Mouse (Mus musculus) hindbrain, embryonic 14.5 days (tissue): ENCODE measurements around the gene Apom. TPM values are rescaled to one million over a fixed set of nuclear protein-coding genes. Genes with fewer than 3 reads are reported as not detected.

Source experiments
- ATAC-seq: fragments of 200-750 bp; cut with Nextera tagmentation; 2 replicates; pipeline ENCODE4 v1.8.0; 2017; ENCODE audit warnings: moderate number of reproducible peaks, mild to moderate bottlenecking, moderate TSS enrichment, moderate library complexity; ENCODE audit not compliant: low FRiP score
- DNase-seq: peaks from one replicate; pipeline ENCODE4 v3.0.0-alpha.2; 2015; ENCODE audit warnings: low spot score
- H3K27ac ChIP-seq: fragments of 300-500 bp; sonication (generic); 2 replicates; pipeline ENCODE4 v1.5.1; 2014; ENCODE audit warnings: mild to moderate bottlenecking, moderate library complexity
- H3K27me3 ChIP-seq: fragments of 300-500 bp; sonication (generic); 2 replicates; pipeline ENCODE4 v1.6.1; 2014; ENCODE audit warnings: mild to moderate bottlenecking, low read length, mixed read lengths; ENCODE audit not compliant: control insufficient read depth, insufficient read depth
- H3K36me3 ChIP-seq: fragments of 300-500 bp; sonication (generic); replicated peaks from 2 replicates; pipeline ENCODE4 v1.6.1; 2014; ENCODE audit not compliant: control insufficient read depth, insufficient read depth
- H3K4me1 ChIP-seq: fragments of 300-500 bp; sonication (generic); replicated peaks from 2 replicates; pipeline ENCODE4 v1.6.1; 2014; ENCODE audit warnings: antibody characterized with exemption, low read length, mixed read lengths; ENCODE audit not compliant: control insufficient read depth, insufficient read depth
- H3K4me2 ChIP-seq: fragments of 300-500 bp; sonication (generic); replicated peaks from 2 replicates; pipeline ENCODE4 v1.6.1; 2014; ENCODE audit warnings: mild to moderate bottlenecking, moderate library complexity
- H3K4me3 ChIP-seq: fragments of 300-500 bp; sonication (generic); replicated peaks from 2 replicates; pipeline ENCODE4 v1.5.1; 2014; ENCODE audit warnings: mild to moderate bottlenecking, low read length
- H3K9ac ChIP-seq: fragments of 300-500 bp; sonication (generic); 2 replicates; pipeline ENCODE4 v1.6.1; 2014
- H3K9me3 ChIP-seq: fragments of 300-500 bp; sonication (generic); 2 replicates; pipeline ENCODE4 v1.6.1; 2016; ENCODE audit warnings: low read length; ENCODE audit not compliant: control insufficient read depth
- WGBS: fragments of 180-500 bp; shearing (Covaris S2); extraction: QIAGEN DNeasy Blood & Tissue Kit; methylation state at CpG from one replicate; pipeline ENCODE4 v1.1.7; 2014; 5-methylcytosine and 5-hydroxymethylcytosine counted together
- polyA plus RNA-seq: library from polyadenylated mRNA; unstranded; fragments of >200 nt; fragmentation: Nextera tagmentation; extraction: Ambion mirVana; gene quantifications from 2 replicates; pipeline ENCODE4 v1.2.1, GENCODE M21; 2014

The Apom gene
- polyA plus RNA-seq, 1 experiment from 2014 or later = 0.39 TPM

- Histone ChIP-seq H3K27ac (no peak within 1 kb of the TSS), H3K36me3 (peaks cover 17% of the 10 kb centered on the region), H3K4me2 (no peak within 1 kb of the TSS), H3K4me1 (no peaks in the 10 kb centered on the region), H3K27me3 (no peaks in the 10 kb centered on the region), H3K9ac (no peak within 1 kb of the TSS), H3K4me3 (no peak within 1 kb of the TSS), H3K9me3 (no peaks in the 10 kb centered on the region)
- ATAC-seq (no peak), DNase-seq (no peak)
- 82% methylated on average over 6 of the region's 6 CpGs for WGBS
These were observed 23.8 kb downstream of the Apom start, which contains the start of gene Ly6g5c for GRCm38 (mm10) chr17:35108097-35108496. Ly6g5c (plus strand) TSS chr17:35108279.

GRCm38 (mm10) chr17:35106522-35106921 lies 25.3 kb downstream of the Apom start:
- WGBS = 65% methylated on average over 3 of the region's 3 CpGs
- peaks cover 33% of the 10 kb centered on the region for H3K36me3 ChIP-seq
- H3K27me3 ChIP-seq = no peaks in the 10 kb centered on the region
- peak overlapping the region; percentile 27 for H3K4me2 ChIP-seq
- no peak overlapping the region for H3K27ac ChIP-seq
- no peaks in the 10 kb centered on the region for H3K4me1 ChIP-seq
- no peaks in the 10 kb centered on the region for H3K9me3 ChIP-seq
- H3K4me3 ChIP-seq = no peak overlapping the region
- no peak overlapping the region for H3K9ac ChIP-seq
- DNase-seq (peak; percentile 39), ATAC-seq (no peak)

GRCm38 (mm10) chr17:35105740-35106389 lies 26.0 kb downstream of the Apom start:
- DNase-seq (peak; percentile 56), ATAC-seq (no peak)
- Histone ChIP-seq H3K4me1 (no peaks in the 10 kb centered on the region), H3K9ac (peak overlapping the region; percentile 45; the same call in 1 of the 2 replicates), H3K4me2 (peak overlapping the region; percentile 27), H3K27ac (no peak overlapping the region), H3K9me3 (no peaks in the 10 kb centered on the region), H3K4me3 (no peak overlapping the region), H3K36me3 (peaks cover 40% of the 10 kb centered on the region), H3K27me3 (no peaks in the 10 kb centered on the region)
- WGBS = 23% methylated on average over 13 of the region's 13 CpGs

GRCm38 (mm10) chr17:35104754-35105153 lies 27.1 kb downstream of the Apom start:
- Histone ChIP-seq H3K9me3 (no peaks in the 10 kb centered on the region), H3K4me1 (no peaks in the 10 kb centered on the region), H3K27me3 (no peaks in the 10 kb centered on the region), H3K4me2 (no peak overlapping the region), H3K27ac (no peak overlapping the region), H3K9ac (no peak overlapping the region), H3K4me3 (no peak overlapping the region), H3K36me3 (peaks cover 51% of the 10 kb centered on the region)
- DNase-seq = no peak
- 69% methylated on average over 6 of the region's 6 CpGs for WGBS
- no peak for ATAC-seq

GRCm38 (mm10) chr17:35104079-35104478 lies 27.8 kb downstream of the Apom start:
- H3K4me1 ChIP-seq = no peaks in the 10 kb centered on the region
- H3K27ac ChIP-seq = no peak overlapping the region
- H3K9me3 ChIP-seq = no peaks in the 10 kb centered on the region
- no peaks in the 10 kb centered on the region for H3K27me3 ChIP-seq
- peaks cover 57% of the 10 kb centered on the region for H3K36me3 ChIP-seq
- no peak overlapping the region for H3K9ac ChIP-seq
- no peak overlapping the region for H3K4me2 ChIP-seq
- DNase-seq (no peak), ATAC-seq (no peak)
- H3K4me3 ChIP-seq = no peak overlapping the region
- 95% methylated on average over 7 of the region's 7 CpGs for WGBS

GRCm38 (mm10) chr17:35103221-35103690 lies 28.6 kb downstream of the Apom start:
- Histone ChIP-seq H3K27me3 (no peaks in the 10 kb centered on the region), H3K4me1 (no peaks in the 10 kb centered on the region), H3K36me3 (peaks cover 66% of the 10 kb centered on the region), H3K9ac (no peak overlapping the region), H3K4me2 (no peak overlapping the region), H3K9me3 (no peaks in the 10 kb centered on the region), H3K4me3 (no peak overlapping the region), H3K27ac (no peak overlapping the region)
- 71% methylated on average over 6 of the region's 6 CpGs for WGBS
- ATAC-seq = no peak
- DNase-seq = no peak

GRCm38 (mm10) chr17:35102299-35102698 lies 29.6 kb downstream of the Apom start:
- ATAC-seq = no peak

GRCm38 (mm10) chr17:35101161-35101560 lies 30.7 kb downstream of the Apom start:
- H3K4me3 ChIP-seq = no peak overlapping the region
- H3K4me2 ChIP-seq = no peak overlapping the region
- DNase-seq (no peak), ATAC-seq (no peak)
- no peaks in the 10 kb centered on the region for H3K4me1 ChIP-seq
- H3K9ac ChIP-seq = no peak overlapping the region
- 86% methylated on average over 11 of the region's 11 CpGs for WGBS
- H3K27me3 ChIP-seq = no peaks in the 10 kb centered on the region
- H3K9me3 ChIP-seq = no peaks in the 10 kb centered on the region
- H3K27ac ChIP-seq = no peak overlapping the region
- H3K36me3 ChIP-seq = peaks cover 87% of the 10 kb centered on the region

More at GRCm38 (mm10) chr17:35102299-35102698, 29.6 kb downstream of the Apom start:
- Histone ChIP-seq H3K36me3 (peaks cover 75% of the 10 kb centered on the region), H3K9me3 (no peaks in the 10 kb centered on the region), H3K27ac (no peak overlapping the region), H3K4me1 (no peaks in the 10 kb centered on the region), H3K4me2 (no peak overlapping the region), H3K9ac (no peak overlapping the region), H3K27me3 (no peaks in the 10 kb centered on the region), H3K4me3 (no peak overlapping the region)
- DNase-seq = no peak
- WGBS = 74% methylated on average over 8 of the region's 8 CpGs

GRCm38 (mm10) chr17:35100196-35100765 lies 31.6 kb downstream of the Apom start:
- Histone ChIP-seq H3K36me3 (peaks cover 95% of the 10 kb centered on the region), H3K4me3 (no peak overlapping the region), H3K27me3 (no peaks in the 10 kb centered on the region), H3K9ac (no peak overlapping the region), H3K27ac (no peak overlapping the region), H3K4me1 (no peaks in the 10 kb centered on the region), H3K9me3 (no peaks in the 10 kb centered on the region), H3K4me2 (no peak overlapping the region)
- WGBS = 80% methylated on average over 10 of the region's 10 CpGs
- no peak for ATAC-seq
- no peak for DNase-seq
